Mouse (Mus musculus) stomach, embryonic 16.5 days (tissue): ENCODE results near the gene Jarid2. TPM values are rescaled to one million over a fixed set of nuclear protein-coding genes. Genes with fewer than 3 reads are reported as not detected.

Experiments used
- ATAC-seq: fragments of 200-750 bp; cut with Nextera tagmentation; 2 replicates; pipeline ENCODE4 v1.8.0; 2017; ENCODE audit warnings: moderate number of reproducible peaks, moderate TSS enrichment; ENCODE audit not compliant: insufficient read depth, low FRiP score
- H3K27ac ChIP-seq: fragments of 300-500 bp; sonication (generic); 2 replicates; pipeline ENCODE4 v1.5.1; 2014; ENCODE audit warnings: low read length
- H3K27me3 ChIP-seq: fragments of 300-500 bp; sonication (generic); 2 replicates; pipeline ENCODE4 v1.6.1; 2014; ENCODE audit warnings: low read length, control low read depth, mixed read lengths; ENCODE audit not compliant: control insufficient read depth, insufficient read depth
- H3K36me3 ChIP-seq: fragments of 300-500 bp; sonication (generic); 2 replicates; pipeline ENCODE4 v1.6.1; 2014; ENCODE audit warnings: low read length; ENCODE audit not compliant: control insufficient read depth, insufficient read depth
- H3K4me1 ChIP-seq: fragments of 300-500 bp; sonication (generic); 2 replicates; pipeline ENCODE4 v1.6.1; 2014; ENCODE audit warnings: low read length, control low read depth, mixed read lengths; ENCODE audit not compliant: control insufficient read depth, insufficient read depth
- H3K4me2 ChIP-seq: fragments of 300-500 bp; sonication (generic); 2 replicates; pipeline ENCODE4 v1.6.1; 2014; ENCODE audit warnings: low read depth, low read length, mixed read lengths
- H3K4me3 ChIP-seq: fragments of 300-500 bp; sonication (generic); replicated peaks from 2 replicates; pipeline ENCODE4 v1.5.1; 2014; ENCODE audit warnings: mild to moderate bottlenecking, low read length
- H3K9ac ChIP-seq: fragments of 300-500 bp; sonication (generic); 2 replicates; pipeline ENCODE4 v1.6.1; 2014; ENCODE audit warnings: low read length
- H3K9me3 ChIP-seq: fragments of 300-500 bp; sonication (generic); replicated peaks from 2 replicates; pipeline ENCODE4 v1.6.1; 2016; ENCODE audit warnings: low read length, control low read depth; ENCODE audit not compliant: control insufficient read depth
- WGBS: fragments of 180-500 bp; shearing (Covaris S2); extraction: QIAGEN DNeasy Blood & Tissue Kit; methylation state at CpG from one replicate; pipeline ENCODE4 v1.1.7; 2014; 5-methylcytosine and 5-hydroxymethylcytosine counted together
- polyA plus RNA-seq: library from polyadenylated mRNA; unstranded; fragments of >200 nt; fragmentation: Nextera tagmentation; extraction: Ambion mirVana; gene quantifications from 2 replicates; pipeline ENCODE4 v1.2.1, GENCODE M21; 2015

Gene Jarid2
- polyA plus RNA-seq, 1 experiment from 2014 or later: 28.4 TPM

GRCm38 (mm10) chr13:44921721-44922120, 192.4 kb downstream of the Jarid2 start:
- H3K9me3 ChIP-seq: no peaks in the 10 kb centered on the region
- no peak overlapping the region for H3K4me2 ChIP-seq
- H3K36me3 ChIP-seq: peaks cover 18% of the 10 kb centered on the region
- H3K9ac ChIP-seq: no peak overlapping the region
- no peak for ATAC-seq
- H3K4me1 ChIP-seq: no peaks in the 10 kb centered on the region
- no peak overlapping the region for H3K27ac ChIP-seq
- H3K27me3 ChIP-seq: no peaks in the 10 kb centered on the region
- no peak overlapping the region for H3K4me3 ChIP-seq
- 80% methylated on average over 5 of the region's 5 CpGs for WGBS

GRCm38 (mm10) chr13:44924042-44924441, 194.8 kb downstream of the Jarid2 start:
- Histone ChIP-seq H3K36me3 (peaks cover 18% of the 10 kb centered on the region), H3K9ac (no peak overlapping the region), H3K9me3 (no peaks in the 10 kb centered on the region), H3K4me1 (no peaks in the 10 kb centered on the region), H3K27ac (no peak overlapping the region), H3K4me3 (no peak overlapping the region), H3K27me3 (no peaks in the 10 kb centered on the region), H3K4me2 (no peak overlapping the region)
- 85% methylated on average over 3 of the region's 3 CpGs for WGBS
- ATAC-seq: no peak

- Histone ChIP-seq H3K4me1 (no peaks in the 10 kb centered on the region), H3K36me3 (peaks cover 18% of the 10 kb centered on the region), H3K4me3 (no peak overlapping the region), H3K9me3 (no peaks in the 10 kb centered on the region), H3K9ac (no peak overlapping the region), H3K27me3 (no peaks in the 10 kb centered on the region), H3K27ac (no peak overlapping the region), H3K4me2 (no peak overlapping the region)
- WGBS: 84% methylated on average over 2 of the region's 2 CpGs
- ATAC-seq: peak; percentile 56; the same call in 1 of the 2 replicates
These were observed 195.9 kb downstream of the Jarid2 start for GRCm38 (mm10) chr13:44925173-44925572.

- Histone ChIP-seq H3K4me1 (no peaks in the 10 kb centered on the region), H3K9me3 (no peaks in the 10 kb centered on the region), H3K4me2 (no peak overlapping the region), H3K27me3 (no peaks in the 10 kb centered on the region), H3K36me3 (peaks cover 18% of the 10 kb centered on the region), H3K27ac (no peak overlapping the region), H3K9ac (no peak overlapping the region), H3K4me3 (no peak overlapping the region)
- 72% methylated on average over 2 of the region's 2 CpGs for WGBS
- ATAC-seq: no peak
These were observed 197.0 kb downstream of the Jarid2 start for GRCm38 (mm10) chr13:44926311-44926710.

GRCm38 (mm10) chr13:44932307-44933264, 203.3 kb downstream of the Jarid2 start:
- Histone ChIP-seq H3K27me3 (no peaks in the 10 kb centered on the region), H3K4me1 (peaks cover 9% of the 10 kb centered on the region), H3K27ac (no peak overlapping the region), H3K36me3 (peaks cover 3% of the 10 kb centered on the region; the same call in 1 of the 2 replicates), H3K4me2 (no peak overlapping the region), H3K9me3 (no peaks in the 10 kb centered on the region), H3K4me3 (no peak overlapping the region), H3K9ac (no peak overlapping the region)
- no peak for ATAC-seq
- WGBS: 71% methylated on average over 18 of the region's 18 CpGs

- Histone ChIP-seq H3K4me2 (no peak overlapping the region), H3K27me3 (no peaks in the 10 kb centered on the region), H3K4me1 (peaks cover 14% of the 10 kb centered on the region), H3K9me3 (no peaks in the 10 kb centered on the region), H3K36me3 (peaks cover 3% of the 10 kb centered on the region; the same call in 1 of the 2 replicates), H3K9ac (no peak overlapping the region), H3K27ac (no peak overlapping the region), H3K4me3 (no peak overlapping the region)
- 53% methylated on average over 7 of the region's 7 CpGs for WGBS
- ATAC-seq: no peak
These were observed 204.3 kb downstream of the Jarid2 start for GRCm38 (mm10) chr13:44933575-44933974.

- H3K27ac ChIP-seq: no peak overlapping the region; the same call in 1 of the 2 replicates
- no peak overlapping the region for H3K9ac ChIP-seq
- H3K4me3 ChIP-seq: no peak overlapping the region
- no peaks in the 10 kb centered on the region for H3K27me3 ChIP-seq
- no peak overlapping the region for H3K4me2 ChIP-seq
- no peaks in the 10 kb centered on the region for H3K9me3 ChIP-seq
- peak; percentile 21; the same call in 1 of the 2 replicates for ATAC-seq
- 0 out of 2 replicates have a peak, but pooled peaks cover 3% of the 10 kb centered on the region for H3K36me3 ChIP-seq
- WGBS: 68% methylated on average over 3 of the region's 3 CpGs
- H3K4me1 ChIP-seq: peaks cover 17% of the 10 kb centered on the region
These were observed 208.4 kb downstream of the Jarid2 start for GRCm38 (mm10) chr13:44937681-44938080.

GRCm38 (mm10) chr13:44939326-44940035, 210.2 kb downstream of the Jarid2 start:
- no peak overlapping the region for H3K27ac ChIP-seq
- WGBS: 58% methylated on average over 8 of the region's 8 CpGs
- H3K4me1 ChIP-seq: peaks cover 11% of the 10 kb centered on the region; the same call in 1 of the 2 replicates
- no peak overlapping the region for H3K4me3 ChIP-seq
- H3K27me3 ChIP-seq: no peaks in the 10 kb centered on the region
- H3K9ac ChIP-seq: no peak overlapping the region
- no peak for ATAC-seq
- 0 out of 2 replicates have a peak, but pooled peaks cover 3% of the 10 kb centered on the region for H3K36me3 ChIP-seq
- no peak overlapping the region for H3K4me2 ChIP-seq
- H3K9me3 ChIP-seq: no peaks in the 10 kb centered on the region

- H3K9me3 ChIP-seq: no peaks in the 10 kb centered on the region
- 84% methylated on average over 2 of the region's 2 CpGs for WGBS
- no peak for ATAC-seq
- H3K27ac ChIP-seq: no peak overlapping the region
- H3K4me1 ChIP-seq: peaks cover 4% of the 10 kb centered on the region; the same call in 1 of the 2 replicates
- no peaks in the 10 kb centered on the region for H3K27me3 ChIP-seq
- H3K4me3 ChIP-seq: no peak overlapping the region
- no peaks in the 10 kb centered on the region for H3K36me3 ChIP-seq
- H3K9ac ChIP-seq: no peak overlapping the region
- no peak overlapping the region for H3K4me2 ChIP-seq
These were observed 214.3 kb downstream of the Jarid2 start for GRCm38 (mm10) chr13:44943618-44944017.
